Mouse (Mus musculus): ENCODE results near the gene Syt3.

- no peak for TF ChIP-seq POLR2A (IDR thresholded peaks at IDR 0.05; ENCODE audit: insufficient read length, low read depth)
- TF ChIP-seq TCF12 (IDR thresholded peaks at IDR 0.05; ENCODE audit: insufficient read depth, poor library complexity, severe bottlenecking) = no peak
- no peak for TF ChIP-seq MAX (IDR thresholded peaks at IDR 0.05; ENCODE audit: low read depth)
- TF ChIP-seq USF1 (IDR thresholded peaks at IDR 0.05; ENCODE audit: low read depth) = no peak
- no peak for TF ChIP-seq MYOG (IDR thresholded peaks at IDR 0.05; ENCODE audit: control insufficient read depth in 1 of 3, insufficient read depth in 1 of 3, insufficient read length in 2 of 3, low read depth in 2 of 3)
- TF ChIP-seq TCF3 (IDR thresholded peaks at IDR 0.05; ENCODE audit: insufficient read length, low read depth) = no peak
- TF ChIP-seq POLR2AphosphoS2 (IDR thresholded peaks at IDR 0.05; ENCODE audit: insufficient read length, low read depth) = no peak
- TF ChIP-seq E2F4 (IDR thresholded peaks at IDR 0.05; ENCODE audit: insufficient read depth) = no peak
- TF ChIP-seq CEBPB (IDR thresholded peaks at IDR 0.05; ENCODE audit: insufficient read depth, poor library complexity, severe bottlenecking) = no peak
- TF ChIP-seq SRF (IDR thresholded peaks at IDR 0.05; ENCODE audit: control insufficient read depth, insufficient read length, low read depth) = no peak
These were observed 32.8 kb upstream of the Syt3 start for GRCm38 (mm10) chr7:44350957-44351711.

Data from myocyte (in vitro differentiated cells).